Mouse (Mus musculus): ENCODE measurements around the gene Abr.
A peak's percentile ranks its signal among the peaks of the same experiment; 100 is the strongest.

The Abr gene

DNA sequence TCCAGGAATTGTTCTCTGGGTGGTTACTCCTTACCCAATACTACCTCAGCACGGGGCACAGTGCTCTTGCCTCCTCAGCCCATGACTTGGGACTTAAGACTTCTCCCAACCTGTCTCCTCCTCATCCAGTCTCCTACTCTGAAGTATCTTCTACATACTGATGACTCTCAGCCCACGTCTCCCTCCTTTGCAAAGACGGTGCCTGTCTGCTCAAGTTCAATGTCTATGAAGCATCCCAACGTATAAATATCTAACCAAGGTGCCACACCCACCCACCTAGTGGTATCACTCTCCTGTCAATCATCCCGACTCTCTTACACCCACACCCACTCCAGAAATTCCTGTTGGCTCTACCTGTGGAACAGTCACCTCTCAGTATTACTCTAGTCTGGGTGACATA lies 103.5 kb downstream of the Abr start:
- no peak for DNase-seq (ENCODE audit: low read depth, low spot score)

DNA sequence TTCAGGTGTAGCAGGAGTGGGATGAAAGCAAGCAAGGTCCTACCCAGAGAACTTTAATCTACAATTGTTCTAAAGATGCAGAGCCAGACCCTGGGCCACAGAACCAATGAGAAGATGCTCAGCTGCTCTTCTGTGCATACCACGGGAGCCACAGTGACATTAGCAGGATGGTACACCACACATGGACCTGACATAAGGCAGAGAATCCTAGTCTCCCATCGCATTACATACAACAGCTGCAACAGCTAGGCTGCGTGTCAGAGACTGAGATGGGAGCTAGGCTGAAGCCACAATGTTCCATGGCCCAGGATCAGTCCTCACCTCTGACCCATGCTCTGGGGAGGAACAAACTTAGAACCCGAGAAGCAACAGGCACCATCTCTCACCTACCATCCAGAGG lies 104.0 kb downstream of the Abr start:
- no peak for DNase-seq (ENCODE audit: low read depth, low spot score)

DNA sequence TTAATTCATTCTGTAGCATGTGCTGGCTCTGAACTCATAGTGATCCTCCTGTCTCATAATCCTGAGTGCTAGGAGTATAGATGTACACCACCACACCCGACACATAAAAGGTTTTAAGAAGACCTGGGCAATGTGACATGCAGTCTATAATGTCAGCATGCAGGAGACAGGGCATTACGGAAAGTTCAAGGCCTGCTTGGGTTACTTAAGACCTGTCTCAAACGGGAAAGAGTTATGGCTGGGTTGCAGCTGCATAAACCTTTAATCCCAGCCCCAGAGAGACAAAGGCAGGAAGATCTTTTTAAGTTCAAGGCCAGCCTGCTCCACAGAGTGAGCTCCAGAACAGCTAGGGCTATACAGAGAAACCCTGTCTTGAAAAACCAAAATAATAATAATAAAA lies 105.2 kb downstream of the Abr start:
- DNase-seq (ENCODE audit: low read depth, low spot score) = no peak

DNA sequence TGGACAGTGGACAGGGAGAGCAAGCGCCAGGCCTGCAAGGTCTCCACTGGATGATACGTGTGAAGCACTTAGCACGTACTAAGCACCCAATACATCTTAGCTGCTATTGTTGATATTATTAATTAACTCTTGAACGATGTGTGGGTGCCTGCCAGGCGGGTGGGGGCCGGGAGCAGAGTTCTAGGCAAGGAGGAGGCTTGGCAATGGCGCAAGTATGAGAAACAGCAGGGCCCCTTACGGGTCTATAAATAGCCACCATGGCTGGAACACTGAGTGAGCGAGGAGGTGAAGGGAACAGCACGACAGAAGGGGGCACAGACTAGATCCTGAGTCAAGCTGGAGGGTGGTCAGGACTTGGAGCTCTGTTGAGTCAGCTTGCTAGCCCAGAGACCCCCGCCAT lies 107.0 kb downstream of the Abr start:
- DNase-seq (ENCODE audit: low read depth, low spot score) = no peak

DNA sequence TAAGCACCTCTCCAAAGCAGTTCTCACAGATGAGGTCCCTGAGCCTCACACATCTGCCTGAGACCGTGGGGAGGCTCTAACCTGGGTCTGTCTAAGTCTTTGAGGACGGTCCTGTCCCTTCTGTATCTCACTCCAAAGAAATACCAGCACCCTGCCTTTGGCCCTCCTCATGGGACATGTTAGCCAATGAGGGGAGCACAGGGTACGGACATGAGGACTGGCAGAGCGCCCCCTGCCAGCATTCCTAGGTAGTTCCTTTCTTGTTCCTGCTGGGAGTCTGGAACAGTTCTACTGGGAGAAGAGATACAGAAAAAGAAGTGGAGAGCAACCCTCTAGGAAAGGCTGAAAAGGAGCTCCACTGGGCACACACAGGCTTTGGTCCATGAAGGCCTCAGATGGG lies 111.1 kb downstream of the Abr start:
- DNase-seq (ENCODE audit: low read depth, low spot score) = no peak

DNA sequence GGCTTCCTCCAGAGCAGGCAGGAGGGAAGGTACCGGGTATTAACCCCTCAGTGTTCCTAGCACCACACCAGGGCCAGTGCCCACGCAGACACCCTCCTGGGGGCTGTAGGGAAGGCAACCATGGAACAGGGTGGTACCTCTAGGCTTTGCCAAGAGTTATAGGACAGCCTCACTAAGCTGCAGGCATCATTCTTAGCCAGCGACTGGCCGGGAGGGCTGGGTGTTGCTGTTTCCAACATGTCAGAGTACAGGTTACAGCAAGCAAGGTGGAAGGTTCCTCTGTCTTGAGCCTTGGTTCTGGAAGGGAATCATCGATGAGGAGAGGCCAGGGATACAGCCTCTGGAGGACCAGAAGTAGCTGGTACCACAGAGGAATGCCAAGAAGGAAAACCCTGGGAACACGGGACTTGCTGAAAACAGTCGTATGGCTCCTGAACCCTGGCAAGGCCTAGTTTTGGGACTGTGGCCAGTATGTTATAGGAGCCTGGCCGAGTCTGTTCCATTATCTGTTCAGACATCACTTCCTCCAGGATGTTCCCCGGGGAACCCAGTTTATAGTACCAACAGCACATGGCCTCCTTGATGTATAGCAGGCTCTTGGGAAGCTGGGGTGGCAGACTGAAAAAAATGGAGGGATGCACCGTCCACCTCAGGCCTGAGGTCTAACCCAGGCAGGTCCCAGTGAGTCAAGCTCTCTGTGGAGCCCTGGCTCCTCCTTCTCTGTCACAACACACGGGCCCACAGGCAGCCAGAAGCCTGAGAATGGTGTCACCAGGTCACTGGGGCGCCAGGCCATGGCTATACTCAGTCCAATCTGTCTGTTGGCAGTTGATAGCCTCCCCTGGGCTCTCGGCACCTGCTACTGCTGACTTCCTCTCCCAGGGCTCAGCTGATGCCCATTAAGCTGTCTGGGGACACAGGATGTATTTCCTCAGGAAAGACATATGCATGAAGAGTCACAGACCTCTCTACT lies 112.1 kb downstream of the Abr start:
- DNase-seq (ENCODE audit: low read depth, low spot score) = no peak

DNA sequence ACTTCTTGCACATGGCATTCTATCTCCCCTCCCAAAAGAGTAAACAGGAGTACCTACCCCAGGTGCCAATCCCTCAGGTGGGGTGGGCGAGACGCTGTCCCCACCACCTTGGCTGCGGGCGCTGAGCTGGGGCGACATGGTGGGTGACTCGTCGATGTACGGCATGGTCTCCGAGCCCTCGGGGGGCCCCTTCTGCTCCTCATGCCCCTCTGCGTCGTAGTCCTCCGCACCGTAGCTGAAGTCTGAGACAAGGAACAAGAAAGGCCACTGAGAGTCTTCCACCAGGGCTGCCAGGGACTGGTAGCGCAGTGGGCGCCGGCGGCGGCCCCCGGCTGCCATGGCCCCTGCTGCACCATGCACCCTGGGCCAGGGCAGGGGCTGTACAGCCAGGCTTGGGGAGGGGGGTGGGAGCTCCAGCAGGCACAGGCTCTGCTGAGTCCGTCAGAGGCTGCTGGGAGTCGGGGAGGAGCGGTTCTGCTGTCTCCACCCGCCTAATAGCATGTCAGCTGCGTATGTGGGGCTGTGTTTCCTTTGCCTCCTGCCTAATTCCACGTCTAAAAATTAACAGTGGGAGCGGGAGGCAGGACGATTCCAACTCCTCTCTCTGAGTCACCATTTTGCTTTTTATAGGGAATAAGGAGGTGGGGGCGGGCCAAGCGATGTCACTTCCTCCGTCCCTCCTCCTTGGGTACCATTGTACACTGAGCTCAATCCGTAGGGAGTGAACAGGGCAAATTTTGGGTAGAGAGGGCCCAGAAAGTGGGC lies 113.1 kb downstream of the Abr start:
- no peak for DNase-seq (ENCODE audit: low read depth, low spot score)

DNA sequence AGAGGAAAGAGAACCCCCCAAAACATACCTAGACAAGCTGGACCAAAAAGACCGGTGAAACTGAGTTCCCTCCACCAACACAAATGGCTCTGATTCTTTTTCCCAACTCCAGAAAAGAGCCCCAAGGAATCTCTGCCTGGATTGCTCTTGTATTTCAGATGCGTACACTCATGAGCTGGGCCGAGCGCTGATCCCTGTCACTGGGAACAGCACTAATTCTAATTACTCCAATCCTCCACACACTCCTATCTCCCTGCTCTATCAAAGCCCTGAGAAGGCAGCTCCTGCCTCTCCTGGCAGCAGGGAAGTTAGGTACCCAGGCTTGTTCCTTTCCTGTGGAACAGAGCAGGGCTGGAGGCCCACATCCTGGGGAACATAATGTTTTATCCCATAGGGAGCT lies 114.0 kb downstream of the Abr start:
- no peak for DNase-seq (ENCODE audit: low read depth, low spot score)

DNA sequence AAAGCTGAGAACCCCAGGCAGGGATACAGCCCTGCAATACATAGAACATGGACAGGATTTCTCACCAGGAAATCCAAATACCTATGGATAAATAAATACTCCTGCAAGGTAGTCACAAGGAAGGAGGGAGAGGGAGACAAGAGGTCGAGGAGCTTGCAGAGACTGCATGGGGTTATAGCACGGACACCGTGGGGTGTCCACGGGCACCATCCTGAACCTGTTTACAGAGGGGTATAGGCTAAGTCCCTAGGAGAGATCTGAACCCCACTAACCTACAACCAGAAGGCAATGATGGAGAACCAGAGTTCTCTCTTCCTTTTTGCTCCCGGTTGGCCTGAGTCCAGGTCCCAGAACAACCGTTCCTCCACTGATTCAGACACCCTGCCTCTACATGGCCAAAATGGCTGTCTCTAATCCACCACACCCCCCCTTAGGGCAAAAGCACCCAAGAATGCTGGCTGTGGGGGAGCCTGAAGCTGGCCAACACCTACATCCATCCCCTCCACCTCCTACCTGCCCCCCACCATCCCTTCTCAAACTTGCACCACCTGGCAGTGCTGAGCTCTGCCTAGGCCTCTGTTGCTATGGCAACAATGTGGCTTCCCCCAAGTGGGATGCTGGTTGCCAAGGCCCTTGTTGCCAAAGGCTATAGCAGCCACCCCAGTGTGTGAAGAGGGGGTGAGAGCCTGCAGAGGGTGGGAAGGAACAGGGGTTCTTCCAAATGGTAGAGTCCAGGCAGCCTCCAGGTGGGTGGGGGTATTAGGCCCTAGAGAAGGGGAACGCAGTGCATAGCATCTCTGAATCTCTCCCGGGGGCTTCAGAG lies 114.6 kb downstream of the Abr start:
- no peak for DNase-seq (ENCODE audit: low read depth, low spot score)

DNA sequence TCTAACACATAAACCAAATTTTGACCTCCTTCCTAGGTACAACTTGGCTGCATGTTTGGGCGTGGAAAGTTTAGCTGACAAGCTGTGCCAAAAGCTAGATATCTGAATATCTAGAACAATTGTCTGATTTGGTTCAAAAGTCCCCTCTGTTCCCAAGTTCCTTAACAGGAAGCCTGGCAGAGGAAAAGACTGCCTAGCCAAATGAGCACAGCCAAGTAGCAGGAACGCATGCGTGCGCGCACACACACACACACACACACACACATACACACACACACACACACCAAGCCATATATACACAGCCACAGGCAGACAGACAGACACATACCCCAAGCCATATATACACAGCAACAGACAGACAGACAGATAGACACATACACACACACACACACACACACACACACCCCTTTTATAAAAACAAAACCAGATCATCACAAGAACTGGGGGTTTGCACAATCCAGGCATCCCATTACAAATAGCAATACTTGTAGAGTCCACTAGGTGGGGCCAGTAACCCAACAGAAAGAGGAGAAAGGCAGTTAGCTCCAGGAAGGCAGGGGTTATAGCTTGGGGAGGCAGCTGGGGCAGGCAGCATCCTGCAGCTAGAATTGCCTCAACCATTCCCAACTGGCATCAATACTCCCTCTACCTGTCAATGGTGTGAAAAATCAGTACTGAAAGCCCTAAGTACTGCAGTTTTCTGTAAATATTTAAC lies 115.4 kb downstream of the Abr start:
- DNase-seq (ENCODE audit: low read depth, low spot score) = peak; percentile 70

DNA sequence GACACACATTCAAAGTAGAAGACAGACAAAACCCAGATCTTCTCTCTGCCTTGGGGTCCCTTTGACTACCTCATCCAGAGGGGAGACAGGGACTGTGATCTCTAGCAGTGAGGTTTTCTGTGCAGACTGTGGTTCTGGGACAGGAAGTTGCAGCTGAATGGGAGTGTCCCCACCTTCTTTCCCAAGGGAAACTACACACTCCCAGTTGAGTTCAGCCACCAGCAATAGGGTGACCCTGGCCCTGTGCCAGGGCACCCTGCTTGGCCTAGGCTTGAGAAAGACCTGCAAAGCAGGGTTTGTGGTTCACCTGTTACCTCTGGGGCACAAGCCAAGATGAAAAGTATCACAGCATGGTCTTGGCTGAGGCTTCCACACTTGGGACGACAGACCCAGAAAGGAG lies 117.0 kb downstream of the Abr start:
- DNase-seq (ENCODE audit: low read depth, low spot score) = no peak

DNA sequence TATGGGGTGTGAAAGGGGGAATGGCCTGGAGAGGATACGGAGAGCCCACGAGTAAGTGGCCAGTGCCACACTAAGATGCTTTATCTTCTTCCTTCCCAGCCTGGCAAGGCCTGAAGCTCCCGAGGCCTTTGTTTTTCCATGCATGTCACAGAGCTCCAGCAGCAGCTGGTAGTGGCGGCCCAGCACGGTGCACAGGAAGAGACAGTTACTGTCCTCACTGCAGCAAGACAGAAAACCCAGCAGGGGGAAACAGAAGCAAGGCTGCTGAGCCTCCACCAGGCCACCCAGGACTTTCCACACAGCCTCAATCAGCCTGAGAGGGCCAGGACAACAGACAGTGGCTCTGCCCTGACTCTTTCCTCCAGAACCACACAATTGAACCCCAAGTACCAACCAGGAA lies 118.1 kb downstream of the Abr start:
- no peak for DNase-seq (ENCODE audit: low read depth, low spot score)

DNA sequence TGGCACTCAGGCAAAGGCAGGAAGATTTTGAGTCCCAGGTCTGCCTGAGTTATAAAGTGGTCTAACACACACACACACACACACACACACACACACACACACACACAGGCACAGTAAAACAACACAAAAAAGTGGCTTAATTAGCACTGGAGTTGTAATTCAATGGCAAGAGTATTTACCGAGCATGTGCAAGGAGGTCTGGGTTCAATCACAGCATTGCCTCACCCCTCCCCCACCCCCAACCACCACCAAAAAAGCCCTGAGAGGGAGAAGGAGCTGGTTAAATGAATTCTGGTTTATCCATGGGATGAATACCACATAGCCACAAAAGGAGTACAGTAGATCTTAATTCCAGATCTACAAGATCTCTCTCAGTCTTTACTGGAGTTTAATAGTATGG lies 122.1 kb downstream of the Abr start:
- DNase-seq (ENCODE audit: low read depth, low spot score) = no peak

DNA sequence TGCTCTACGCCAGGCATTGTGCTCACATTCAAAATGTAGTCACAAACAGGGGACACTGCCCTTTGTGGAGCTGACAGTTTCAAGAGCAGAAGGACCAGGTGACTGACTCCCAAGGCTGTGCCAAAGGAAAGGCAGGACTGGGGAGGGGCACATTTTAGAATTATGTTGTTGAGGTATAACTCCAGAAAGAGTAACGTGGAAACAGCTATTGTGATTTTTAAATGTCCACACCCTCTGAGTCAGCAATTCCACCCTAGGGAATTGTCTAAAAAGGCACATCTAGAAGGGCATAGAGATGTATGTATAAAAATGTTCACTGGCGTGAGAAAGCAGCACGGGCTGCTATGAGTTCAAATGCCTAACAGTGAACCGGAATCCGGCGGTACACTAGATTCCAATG lies 122.5 kb downstream of the Abr start:
- DNase-seq (ENCODE audit: low read depth, low spot score) = no peak

DNA sequence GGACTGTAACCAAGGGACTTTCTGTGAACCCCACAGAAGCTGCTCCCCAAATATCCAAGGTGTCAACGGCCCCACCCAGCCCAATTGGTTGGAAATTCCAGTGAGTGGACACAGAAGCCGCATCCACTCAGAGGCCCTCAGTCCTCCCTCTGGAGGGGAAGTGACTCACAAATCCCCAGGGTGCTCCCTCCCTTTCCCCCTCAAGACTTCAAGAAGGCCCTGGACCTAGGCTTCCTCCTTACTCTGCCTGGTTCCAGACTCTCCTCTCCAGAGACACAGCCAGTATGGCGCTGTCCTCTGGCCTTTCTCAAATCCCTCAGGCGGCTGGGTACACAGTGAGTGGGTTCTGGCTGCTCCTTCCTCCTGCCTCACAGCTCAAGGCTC lies 124.4 kb downstream of the Abr start:
- no peak for DNase-seq (ENCODE audit: low read depth, low spot score)

DNA sequence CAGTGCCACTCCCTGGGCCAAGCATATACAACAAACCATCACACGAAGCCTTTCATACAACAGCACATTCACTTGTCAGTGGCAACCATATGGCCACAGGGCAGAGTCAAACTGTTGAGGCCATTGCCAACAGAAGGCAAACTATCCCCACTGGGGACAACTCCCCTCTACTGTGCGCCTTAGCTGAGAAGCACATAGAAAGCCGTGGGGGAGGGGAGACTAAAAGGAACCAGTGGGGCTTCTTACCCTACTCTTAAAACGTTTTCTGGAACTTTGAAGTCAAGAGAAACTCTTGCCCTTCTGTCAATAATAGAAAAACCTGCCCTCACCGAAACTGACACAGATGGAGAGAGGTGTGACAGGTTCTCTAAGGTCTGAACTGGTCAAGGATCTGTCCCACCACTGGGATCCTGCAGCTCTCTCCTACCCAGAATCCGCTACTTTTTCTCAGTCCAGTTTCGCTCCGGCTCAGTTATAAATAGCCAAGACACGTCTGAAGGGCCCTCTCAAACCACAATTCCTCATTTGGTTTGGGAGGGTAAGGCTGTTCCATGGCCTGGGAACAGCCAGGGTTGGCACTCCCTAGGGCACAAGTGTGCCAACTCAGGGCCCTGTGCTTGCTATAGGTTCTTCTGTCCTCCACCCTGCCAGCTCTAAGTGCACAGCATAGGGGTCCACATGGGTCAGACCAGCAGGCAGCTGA lies 124.9 kb downstream of the Abr start:
- no peak for DNase-seq (ENCODE audit: low read depth, low spot score)

DNA sequence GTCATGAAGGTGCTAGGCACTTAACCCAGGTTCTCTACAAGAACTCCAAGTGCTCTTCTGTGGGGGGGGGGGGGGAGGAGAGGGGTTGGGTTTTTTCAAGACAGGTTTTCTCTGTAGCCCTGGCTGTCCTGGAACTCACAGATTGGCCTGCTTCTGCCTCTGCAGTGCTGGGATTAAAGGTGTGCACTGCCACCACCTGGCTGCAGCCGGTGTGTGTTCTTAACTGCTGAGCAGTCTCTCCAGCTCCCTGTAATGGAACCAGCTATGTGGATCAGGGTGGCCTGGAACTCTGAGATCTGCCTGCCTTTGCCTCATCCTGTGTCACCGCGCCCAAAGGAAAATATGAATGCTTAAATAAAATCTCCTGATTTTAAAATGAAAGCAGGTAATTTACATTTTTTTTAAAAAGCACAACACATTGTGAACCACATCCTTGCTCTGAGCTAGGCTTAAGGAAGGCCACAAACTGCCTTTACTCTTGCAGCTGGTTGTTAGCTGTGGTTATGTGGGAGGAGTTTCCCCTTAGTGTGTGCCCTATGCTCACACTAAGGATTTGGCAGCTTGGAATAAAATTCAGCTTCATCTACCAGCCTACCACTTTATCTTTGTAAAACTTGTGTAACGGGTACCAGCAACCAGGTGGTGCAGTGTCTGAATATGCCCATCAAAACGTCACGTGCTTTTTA lies 125.9 kb downstream of the Abr start:
- DNase-seq (ENCODE audit: low read depth, low spot score) = peak; percentile 83

DNA sequence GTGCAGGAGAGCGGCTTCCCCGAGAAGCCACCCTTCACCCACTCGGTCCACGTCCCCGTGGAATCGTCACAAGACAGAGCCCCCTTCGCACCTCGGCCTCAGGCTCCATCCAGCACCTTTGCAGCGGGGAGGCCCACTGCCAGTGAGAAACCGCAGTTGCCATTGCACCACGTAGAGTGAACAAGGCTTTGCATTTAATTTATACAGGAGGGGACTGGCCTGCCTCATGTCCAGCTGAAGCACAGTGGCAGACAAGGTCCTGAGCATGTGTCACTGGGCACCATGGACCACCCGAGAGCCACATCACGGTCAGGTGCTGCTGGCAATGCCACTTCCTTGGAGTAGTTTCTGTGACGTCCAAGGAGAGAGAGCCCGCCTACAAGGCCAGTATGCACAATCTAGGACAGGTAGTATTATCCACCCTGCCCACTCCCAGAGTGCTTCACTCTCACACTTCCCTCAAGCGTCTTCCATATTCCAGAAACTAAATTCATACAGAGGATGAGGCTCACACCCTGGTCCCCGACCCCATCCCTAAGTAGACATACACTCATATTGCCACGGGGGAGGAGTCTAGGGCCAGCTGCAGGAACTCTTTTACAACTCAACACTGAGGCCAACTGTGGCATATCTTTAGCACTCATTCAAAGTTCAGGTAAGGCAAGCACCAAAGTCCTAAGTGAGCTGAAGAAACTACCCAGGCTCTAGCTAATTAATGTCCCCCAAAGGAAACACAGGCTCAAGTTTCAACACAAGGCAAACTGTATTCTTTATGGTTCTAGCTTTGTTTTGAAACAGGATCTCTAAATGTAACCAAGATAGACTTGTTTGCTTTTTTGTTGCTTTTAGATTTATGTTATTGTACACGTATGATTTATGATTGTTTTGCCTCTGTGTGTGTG lies 126.7 kb downstream of the Abr start:
- peak; percentile 51 for DNase-seq (ENCODE audit: low read depth, low spot score)

Data from CD4-positive helper T cell, adult 2 months (primary cell).